Mouse (Mus musculus) frontal cortex, postnatal 10 days (tissue): ENCODE data around the gene Vmn2r71.

Experiments
- DNase-seq, 2 experiments: peaks; one replicate each; pipeline ENCODE4 v3.0.0; 2022; ENCODE audit warnings: low spot score in 2 of 2, mixed read lengths in 1 of 2

Vmn2r71 gene

GRCm38 (mm10) chr7:85562787-85563186 lies at the start of gene Vmn2r71:
TSS of gene Vmn2r71 (plus strand) at chr7:85563087.
- no peak for DNase-seq

GRCm38 (mm10) chr7:85542108-85542507 lies 20.8 kb upstream of the Vmn2r71 start:
- no peak for DNase-seq

- DNase-seq, result no peak
Measured at GRCm38 (mm10) chr7:85543118-85543517, 19.8 kb upstream of the Vmn2r71 start.

- no peak for DNase-seq
Measured at GRCm38 (mm10) chr7:85569092-85569491, 6.2 kb downstream of the Vmn2r71 start, which contains the start of gene Vmn2r70. TSS of gene Vmn2r70 (minus strand) at chr7:85569192.
